Mouse (Mus musculus) embryonic facial prominence, embryonic 11.5 days (tissue): ENCODE measurements around the gene Klk13. TPM values are rescaled to one million over a fixed set of nuclear protein-coding genes. Genes with fewer than 3 reads are reported as not detected.
"Not testable (repeated sequence)": the region's sequence is repeated elsewhere in the genome, so short reads cannot be mapped to it uniquely, and the experiment has no call there.

Source experiments
- ATAC-seq: fragments of 200-750 bp; cut with Nextera tagmentation; replicated peaks from 2 replicates; pipeline ENCODE4 v1.8.0; 2017; ENCODE audit warnings: low read depth; ENCODE audit not compliant: insufficient number of reproducible peaks, low FRiP score, low TSS enrichment
- DNase-seq: peaks from one replicate; pipeline ENCODE4 v3.0.0-alpha.2; 2015; ENCODE audit warnings: low spot score
- H3K27ac ChIP-seq: fragments of 300-500 bp; sonication (generic); replicated peaks from 2 replicates; pipeline ENCODE4 v1.5.1; 2014; ENCODE audit warnings: mild to moderate bottlenecking, low read depth, low read length, control low read depth
- H3K27me3 ChIP-seq: fragments of 300-500 bp; sonication (generic); 2 replicates; pipeline ENCODE4 v1.6.1; 2014; ENCODE audit warnings: mild to moderate bottlenecking, low read length, moderate library complexity, mixed read lengths; ENCODE audit not compliant: control insufficient read depth, insufficient read depth
- H3K36me3 ChIP-seq: fragments of 300-500 bp; sonication (generic); replicated peaks from 2 replicates; pipeline ENCODE4 v1.6.1; 2014; ENCODE audit warnings: low read depth, mild to moderate bottlenecking, low read length, moderate library complexity, mixed read lengths; ENCODE audit not compliant: control insufficient read depth, insufficient read depth
- H3K4me1 ChIP-seq: fragments of 300-500 bp; sonication (generic); 2 replicates; pipeline ENCODE4 v1.6.1; 2014; ENCODE audit warnings: low read length, mixed read lengths; ENCODE audit not compliant: control insufficient read depth, insufficient read depth
- H3K4me2 ChIP-seq: fragments of 300-500 bp; sonication (generic); 2 replicates; pipeline ENCODE4 v1.6.1; 2014; ENCODE audit warnings: low read depth, mild to moderate bottlenecking, control low read depth, low read length, moderate library complexity
- H3K4me3 ChIP-seq: fragments of 300-500 bp; sonication (generic); 2 replicates; pipeline ENCODE4 v1.5.1; 2014; ENCODE audit warnings: low read depth, low read length, control low read depth
- H3K9ac ChIP-seq: fragments of 300-500 bp; sonication (generic); replicated peaks from 2 replicates; pipeline ENCODE4 v1.6.1; 2014; ENCODE audit warnings: mild to moderate bottlenecking, control low read depth, low read length
- H3K9me3 ChIP-seq: fragments of 300-500 bp; sonication (generic); replicated peaks from 2 replicates; pipeline ENCODE4 v1.6.1; 2016; ENCODE audit warnings: mild to moderate bottlenecking, low read length, inconsistent platforms, mixed read lengths; ENCODE audit not compliant: control insufficient read depth
- WGBS: fragments of 180-500 bp; shearing (Covaris S2); extraction: QIAGEN DNeasy Blood & Tissue Kit; methylation state at CpG from one replicate; pipeline ENCODE4 v1.1.7; 2014; 5-methylcytosine and 5-hydroxymethylcytosine counted together
- polyA plus RNA-seq: library from polyadenylated mRNA; unstranded; fragments of >200 nt; fragmentation: Nextera tagmentation; extraction: Ambion mirVana; gene quantifications from 2 replicates; pipeline ENCODE4 v1.2.1, GENCODE M21; 2014

Klk13 gene
- polyA plus RNA-seq, result 0.49 TPM in 2 replicates

DNA sequence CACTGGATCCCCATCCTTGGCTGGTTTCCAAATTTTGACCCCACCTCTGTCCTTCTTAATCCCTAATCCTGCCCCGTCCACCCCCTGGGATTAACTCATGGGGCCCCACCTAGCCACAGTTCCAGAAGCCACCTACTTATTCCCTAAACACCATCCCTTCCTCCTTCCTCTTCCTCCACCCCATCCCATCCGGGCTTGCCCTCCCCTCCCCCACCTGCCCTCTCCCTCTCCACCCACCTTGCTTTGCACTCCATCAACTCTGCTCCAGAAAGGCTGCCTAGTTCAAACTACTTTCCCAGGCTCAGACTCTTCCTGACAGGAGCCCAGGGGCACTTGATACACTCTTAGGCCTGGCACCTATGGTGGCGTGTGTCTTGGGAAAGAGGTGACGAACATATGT is at the start of gene Klk13:
Gene Klk13, plus strand, starts transcription at position 301 of the 400 bp plus-strand sequence.
- no peak for ATAC-seq
- H3K9ac ChIP-seq, result no peak within 1 kb of the TSS; the same call in 1 of the 2 replicates
- no peak within 1 kb of the TSS for H3K27ac ChIP-seq
- no peaks in the 10 kb centered on the region for H3K9me3 ChIP-seq
- peak within 1 kb of the TSS; percentile 1; the same call in 1 of the 2 replicates for H3K4me2 ChIP-seq
- 50% methylated on average over 4 of the region's 4 CpGs for whole genome bisulfite sequencing
- DNase-seq, result no peak
- no peaks in the 10 kb centered on the region; the same call in 1 of the 2 replicates for H3K27me3 ChIP-seq
- H3K4me1 ChIP-seq, result no peaks in the 10 kb centered on the region
- H3K4me3 ChIP-seq, result no peak within 1 kb of the TSS
- H3K36me3 ChIP-seq, result no peaks in the 10 kb centered on the region

DNA sequence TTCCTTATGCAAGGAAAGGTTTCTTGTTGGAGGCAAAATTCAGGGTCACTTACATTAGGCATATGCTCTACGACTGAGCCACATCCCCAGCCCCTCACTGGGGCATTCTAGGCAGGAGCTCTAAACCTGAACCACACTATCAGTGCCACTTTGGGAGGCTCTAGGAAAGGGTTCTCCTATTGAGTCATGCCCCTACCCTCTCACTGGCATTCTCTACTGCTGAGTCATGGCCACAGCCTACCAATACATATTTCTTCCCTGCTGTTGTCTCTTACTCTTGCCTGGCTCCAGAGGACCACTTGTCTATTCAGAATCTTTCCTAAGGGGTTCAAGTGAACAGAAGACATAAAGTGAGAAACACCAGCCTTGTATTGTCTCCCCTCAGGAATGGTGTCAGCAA is 49.6 kb upstream of the Klk13 start:
- Histone ChIP-seq H3K4me3 (no peak overlapping the region), H3K9me3 (no peaks in the 10 kb centered on the region), H3K9ac (no peak overlapping the region), H3K27ac (no peak overlapping the region), H3K4me1 (no peaks in the 10 kb centered on the region), H3K4me2 (no peak overlapping the region), H3K36me3 (no peaks in the 10 kb centered on the region), H3K27me3 (no peaks in the 10 kb centered on the region)
- DNase-seq (no peak), ATAC-seq (no peak)
- 94% methylated on average over 1 of the region's 1 CpGs for WGBS

DNA sequence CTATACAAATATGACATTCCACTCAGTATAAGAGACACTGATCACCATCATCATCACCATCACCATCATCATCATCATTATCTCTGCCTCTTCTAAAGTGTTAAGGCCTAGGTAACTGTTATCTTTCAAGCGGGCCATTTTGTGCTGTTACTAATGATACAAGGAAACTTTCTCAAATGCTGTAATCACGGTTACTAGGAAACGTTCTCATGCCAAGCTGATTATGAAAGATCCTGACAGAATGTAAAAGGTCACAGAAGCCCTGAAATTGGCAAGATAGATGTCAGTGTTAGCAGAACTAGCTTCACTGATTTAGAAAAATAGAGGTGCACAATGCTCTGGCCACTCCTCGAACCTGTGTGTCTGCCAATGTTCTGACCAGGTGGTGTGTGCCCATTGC is 45.1 kb upstream of the Klk13 start:
- H3K4me1 ChIP-seq, H3K4me3 ChIP-seq, H3K27me3 ChIP-seq, H3K9ac ChIP-seq, H3K27ac ChIP-seq, ATAC-seq, H3K9me3 ChIP-seq, H3K36me3 ChIP-seq, H3K4me2 ChIP-seq, DNase-seq: not testable (repeated sequence)
- WGBS, result 85% methylated on average over 4 of the region's 4 CpGs

DNA sequence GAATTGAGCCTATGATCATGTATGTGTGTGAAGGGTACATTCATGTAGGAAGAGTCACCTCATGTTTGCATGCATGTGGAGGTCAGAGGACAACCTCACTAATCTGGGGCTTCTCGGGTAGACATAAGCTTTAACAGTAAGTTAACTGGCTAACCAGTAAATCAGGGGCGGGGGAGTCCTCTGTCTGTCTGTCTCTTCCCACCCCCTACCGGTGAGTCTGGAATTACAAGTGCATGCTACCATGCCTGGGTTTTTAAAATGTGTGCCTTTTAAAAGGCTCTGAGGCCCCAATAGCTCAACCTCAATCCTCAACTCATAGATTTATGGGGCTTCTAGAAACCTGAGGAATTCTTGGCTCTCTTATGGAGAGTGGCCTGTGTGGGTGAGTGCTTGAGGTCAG is 43.8 kb upstream of the Klk13 start:
- Histone ChIP-seq H3K36me3 (no peaks in the 10 kb centered on the region), H3K9me3 (no peaks in the 10 kb centered on the region), H3K9ac (no peak overlapping the region), H3K4me2 (no peak overlapping the region), H3K4me3 (no peak overlapping the region), H3K27me3 (no peaks in the 10 kb centered on the region), H3K27ac (no peak overlapping the region), H3K4me1 (no peaks in the 10 kb centered on the region)
- ATAC-seq (no peak), DNase-seq (peak; percentile 43)
- 19% methylated on average over 3 of the region's 3 CpGs for WGBS

DNA sequence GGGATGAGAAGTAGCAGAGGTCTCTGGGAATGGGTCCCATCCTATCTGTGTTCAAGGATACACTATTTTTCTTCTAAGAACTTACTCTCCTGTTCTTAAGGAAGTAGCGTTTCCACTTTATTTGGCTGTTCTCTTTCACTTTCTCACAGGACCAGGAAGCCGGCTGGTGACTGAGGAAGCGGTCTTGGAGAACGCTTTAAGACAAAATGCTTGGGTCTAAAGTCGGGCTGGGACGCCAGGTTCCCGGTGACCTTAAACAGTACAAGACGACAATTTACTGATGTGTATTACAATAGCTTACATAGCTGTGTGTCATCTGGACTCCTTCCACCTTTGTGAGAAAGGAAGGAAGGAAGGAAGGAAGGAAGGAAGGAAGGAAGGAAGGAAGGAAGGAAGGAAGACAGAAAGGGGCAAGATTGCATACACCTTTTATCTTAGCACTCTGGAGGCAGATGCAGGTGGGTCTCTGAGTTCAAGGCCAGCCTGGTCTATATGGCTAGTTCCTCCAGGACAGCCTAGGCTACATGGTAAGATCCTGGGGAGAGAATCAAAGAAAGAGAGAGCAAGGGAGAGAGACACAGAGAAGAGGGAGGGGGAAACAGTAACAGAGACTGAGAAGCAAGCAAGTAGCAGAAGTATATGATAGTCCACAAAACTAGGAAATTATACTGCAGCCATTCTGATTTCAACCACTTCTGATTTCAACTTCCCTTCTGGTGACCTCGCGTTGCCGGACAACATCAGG is 41.1 kb upstream of the Klk13 start:
- Histone ChIP-seq H3K27me3 (no peaks in the 10 kb centered on the region), H3K36me3 (peaks cover 7% of the 10 kb centered on the region), H3K4me3 (peak overlapping the region; percentile 67), H3K4me2 (peak overlapping the region; percentile 30), H3K4me1 (no peaks in the 10 kb centered on the region), H3K9ac (peak overlapping the region; percentile 50), H3K9me3 (no peaks in the 10 kb centered on the region), H3K27ac (no peak overlapping the region)
- ATAC-seq (peak; percentile 26), DNase-seq (no peak)
- 68% methylated on average over 11 of the region's 11 CpGs for WGBS

DNA sequence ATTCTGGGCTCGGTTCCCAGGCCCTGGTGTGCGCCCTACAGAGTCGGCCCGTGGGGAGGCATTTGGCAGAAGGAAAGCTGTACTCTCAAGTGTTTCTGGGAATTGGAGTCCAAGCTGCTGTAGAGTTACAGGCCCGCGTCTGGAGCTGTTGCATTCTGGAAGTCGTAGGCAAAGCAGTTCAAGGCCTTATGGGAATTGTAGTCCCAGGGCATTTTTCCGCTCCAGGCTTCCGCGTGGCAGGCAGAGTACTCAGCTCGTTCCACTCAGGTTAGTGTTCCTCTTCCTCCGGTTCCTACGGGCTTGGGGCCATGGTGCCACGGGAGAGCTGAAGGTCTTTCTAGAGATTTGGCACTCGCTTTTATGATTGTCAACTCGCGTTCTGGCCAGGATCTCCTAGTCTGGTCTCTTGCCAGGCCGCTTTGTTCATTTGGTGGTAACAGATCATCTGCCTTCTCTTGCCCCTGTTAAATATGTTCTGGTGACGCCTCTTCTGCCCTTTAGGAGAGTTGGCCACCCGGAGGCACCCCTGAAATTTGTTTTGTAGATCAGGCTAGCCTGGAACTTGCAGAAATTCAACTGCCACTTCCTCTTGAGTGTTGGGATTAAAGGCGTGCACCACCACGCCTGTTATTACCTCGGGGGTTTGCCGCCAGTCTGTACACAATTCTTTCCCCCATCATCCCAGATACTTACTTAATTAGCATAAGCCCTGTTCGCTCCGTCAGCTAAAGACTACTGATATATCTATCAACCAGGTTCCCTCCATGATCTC is 40.4 kb upstream of the Klk13 start, which contains the start of gene Ctu1:
Gene Ctu1, plus strand, starts transcription at position 208 of the 772 bp plus-strand sequence.
- no peak within 1 kb of the TSS for H3K27ac ChIP-seq
- peak; percentile 95 for DNase-seq

DNA sequence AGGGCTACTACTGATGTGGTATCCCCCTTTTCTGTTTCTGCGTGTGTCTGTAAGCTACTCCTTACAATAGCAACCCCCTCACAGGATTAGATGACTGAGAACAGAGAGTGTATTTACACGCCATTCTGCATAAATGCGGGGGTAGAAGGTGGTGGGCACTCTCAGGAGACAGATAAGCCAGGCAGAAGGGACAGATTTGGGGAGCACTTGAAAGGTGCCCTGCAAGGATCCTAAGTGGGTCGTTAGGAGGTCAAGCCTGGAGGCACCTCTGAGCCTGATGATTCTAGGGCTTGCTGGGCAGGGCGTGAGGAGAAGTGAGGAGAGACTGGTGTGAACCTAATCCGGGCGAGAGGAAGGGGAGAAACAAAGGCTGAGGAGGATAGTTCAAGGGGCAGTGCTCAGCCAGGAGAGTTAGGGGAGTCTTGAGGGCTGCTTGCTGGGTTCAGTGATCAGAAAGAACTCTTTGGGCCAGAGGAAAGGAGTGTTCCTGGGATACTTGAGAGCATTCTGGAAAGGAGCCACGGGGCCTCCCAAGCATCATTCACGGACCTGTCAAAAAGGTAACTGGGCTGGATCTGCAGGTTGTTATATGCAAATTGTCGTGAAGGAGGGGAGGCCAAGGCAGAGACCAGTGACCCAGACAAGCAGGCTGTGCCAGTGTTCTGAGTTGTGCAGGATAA is 39.6 kb upstream of the Klk13 start:
- Histone ChIP-seq H3K4me2 (peak overlapping the region; percentile 71), H3K4me3 (peak overlapping the region; percentile 67), H3K27ac (no peak overlapping the region), H3K36me3 (peaks cover 17% of the 10 kb centered on the region), H3K4me1 (no peaks in the 10 kb centered on the region), H3K27me3 (no peaks in the 10 kb centered on the region), H3K9ac (peak overlapping the region; percentile 76), H3K9me3 (no peaks in the 10 kb centered on the region)
- ATAC-seq (0 out of 2 replicates have a peak, but pooled peaks have one; percentile 5), DNase-seq (peak; percentile 1)
- WGBS, result 17% methylated on average over 10 of the region's 10 CpGs

More for the DNA sequence above, 40.4 kb upstream of the Klk13 start, which contains the start of gene Ctu1:
- no peaks in the 10 kb centered on the region for H3K4me1 ChIP-seq
- H3K4me3 ChIP-seq, result peak within 1 kb of the TSS; percentile 67
- peaks cover 9% of the 10 kb centered on the region for H3K36me3 ChIP-seq
- H3K27me3 ChIP-seq, result no peaks in the 10 kb centered on the region
- H3K4me2 ChIP-seq, result peak within 1 kb of the TSS; percentile 71
- WGBS, result under 1% methylated on average over 26 of the region's 26 CpGs
- no peaks in the 10 kb centered on the region for H3K9me3 ChIP-seq
- peak; percentile 96 for ATAC-seq
- H3K9ac ChIP-seq, result peak within 1 kb of the TSS; percentile 76
